Mouse (Mus musculus) hematopoietic multipotent progenitor cell, adult 10-12 weeks (in vitro differentiated cells): ENCODE results near the gene Syn1. TPM values are rescaled to one million over a fixed set of nuclear protein-coding genes. Genes with fewer than 3 reads are reported as not detected.

Experiments used
- polyA plus RNA-seq: library from polyadenylated mRNA; stranded (reverse); fragments of >175 nt; gene quantifications from 2 replicates; pipeline ENCODE4 v1.2.3, GENCODE M21; 2012; ENCODE audit warnings: low replicate concordance

Gene Syn1
- polyA plus RNA-seq: 2.3 and 7.1 TPM in 2 replicates

GRCm38 (mm10) chrX:20920844-20921364 is at the start of gene Syn1:
Syn1 (minus strand) TSS chrX:20921004.

DNA sequence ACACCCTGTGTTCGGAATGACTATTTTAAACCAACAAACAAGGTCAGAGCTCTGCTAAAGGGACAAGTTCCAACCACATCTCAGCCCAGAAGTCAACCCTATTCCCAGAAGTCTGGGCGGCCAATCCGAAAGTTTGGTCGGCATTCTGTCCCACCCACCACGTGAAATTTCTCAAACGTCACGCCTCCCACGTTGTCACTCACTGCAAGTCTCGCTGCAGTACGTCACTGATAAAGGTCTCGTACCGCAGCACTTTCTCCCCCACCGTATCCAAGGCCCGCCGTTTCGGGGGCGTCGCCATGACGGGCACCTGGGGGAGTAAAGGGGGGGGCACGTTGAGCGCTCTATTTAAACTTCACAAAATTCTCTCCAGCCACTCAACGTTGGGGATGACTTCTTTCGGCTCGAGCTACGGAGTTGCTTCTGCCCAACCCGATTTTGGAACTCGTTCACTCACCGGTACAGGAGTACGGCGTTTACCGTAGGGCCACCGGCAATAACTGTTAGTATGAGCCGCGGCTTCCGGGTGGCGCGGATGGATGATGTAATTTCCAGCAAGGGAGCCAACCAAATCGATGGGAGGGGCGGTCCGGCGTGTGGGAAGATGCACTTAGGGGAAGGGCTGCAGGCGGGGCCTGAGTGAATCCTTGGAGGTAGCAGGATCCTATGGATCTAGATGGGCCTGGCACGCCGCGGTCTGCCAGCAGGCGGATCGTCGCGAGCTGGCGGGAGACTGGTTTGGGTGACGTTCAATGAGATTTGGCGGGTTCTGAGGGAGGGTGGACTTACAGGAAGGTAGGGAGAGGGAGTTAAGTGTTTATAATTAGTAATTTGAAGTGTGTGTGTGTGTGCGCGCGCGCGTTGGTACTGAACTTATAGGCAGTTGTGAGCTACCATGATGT is 40.9 kb upstream of the Syn1 start, which contains the start of gene Uxt:
Gene Uxt, minus strand, starts transcription at position 541 of the 902 bp plus-strand sequence.

GRCm38 (mm10) chrX:20950191-20950880 is 29.5 kb upstream of the Syn1 start, which contains the start of gene Elk1:
Elk1 (minus strand) TSS chrX:20950608.

DNA sequence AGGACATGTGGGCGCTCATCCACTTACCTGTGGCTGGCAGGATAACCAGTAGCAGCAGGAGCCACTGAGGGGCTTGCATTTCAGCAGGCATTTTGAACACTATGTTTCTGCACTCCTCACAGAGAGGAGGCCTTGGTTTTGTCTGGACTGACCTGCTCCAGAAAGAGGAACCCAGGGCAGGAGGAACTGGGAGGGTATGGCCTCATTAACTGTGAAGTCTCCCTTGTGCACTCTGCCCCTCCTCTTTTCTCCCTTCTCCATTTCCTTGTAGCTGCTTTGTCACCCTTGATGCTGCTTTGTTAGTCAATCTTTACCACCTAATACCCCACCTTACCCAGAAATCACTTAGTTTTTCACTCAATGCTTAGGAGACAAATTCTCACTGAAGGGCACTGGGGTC is 10.6 kb upstream of the Syn1 start, which contains the start of gene Cfp:
Gene Cfp, minus strand, starts transcription at position 192 of the 400 bp plus-strand sequence.

DNA sequence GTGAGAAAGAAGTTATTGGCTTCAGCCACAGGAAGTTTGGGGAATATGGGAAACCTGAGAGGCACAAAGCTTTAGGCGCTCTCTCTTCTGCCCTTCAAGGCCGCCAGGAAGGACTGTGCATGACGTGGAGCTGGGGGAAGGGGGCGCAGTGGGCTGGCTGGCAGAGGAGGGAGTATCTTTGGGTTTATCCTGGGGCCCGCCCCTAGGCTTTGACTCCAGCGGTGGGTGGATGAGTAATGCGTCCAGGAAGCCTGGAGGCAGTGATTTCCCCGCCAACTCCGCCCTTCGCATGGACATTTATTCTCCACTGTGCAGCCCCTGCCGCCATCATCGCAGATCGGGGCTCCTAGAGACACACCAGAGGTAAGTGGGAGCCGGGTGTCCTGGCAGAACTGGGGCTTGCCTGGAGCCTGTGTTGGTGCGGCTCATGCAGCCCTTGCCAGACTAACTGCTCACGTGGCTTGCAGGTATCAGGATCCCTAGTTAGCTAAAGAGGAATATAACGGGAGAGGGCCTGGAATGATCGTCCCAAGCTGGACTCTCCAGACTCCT is 50.8 kb downstream of the Syn1 start, which contains the start of gene Timp1:
Gene Timp1, plus strand, starts transcription at position 205 of the 552 bp plus-strand sequence.

Other genes with a start within 250 kb of the Syn1 start
- 52.2 and 112 TPM in 2 replicates for gene Cdk16, start 233.1 kb downstream of the Syn1 start, polyA plus RNA-seq
- gene Usp11, start 217.1 kb downstream of the Syn1 start, polyA plus RNA-seq: 8.1 and 8.3 TPM in 2 replicates
- gene Araf, start 123.2 kb downstream of the Syn1 start, polyA plus RNA-seq: 26.3 and 119 TPM in 2 replicates
- 0.55 TPM in 1 of 2 replicates, not detected in the other for gene Timp1, start 50.8 kb downstream of the Syn1 start, polyA plus RNA-seq
- 359 and 470 TPM in 2 replicates for gene Cfp, start 10.6 kb upstream of the Syn1 start, polyA plus RNA-seq
- gene Elk1, start 29.6 kb upstream of the Syn1 start, polyA plus RNA-seq: 18.3 and 18.9 TPM in 2 replicates
- 5.5 and 19.3 TPM in 2 replicates for gene Uxt, start 41.0 kb upstream of the Syn1 start, polyA plus RNA-seq
- 0.07 and 0.99 TPM in 2 replicates for gene Zfp182, start 141.3 kb upstream of the Syn1 start, polyA plus RNA-seq
- not detected in 2 replicates for gene Spaca5, start 147.4 kb upstream of the Syn1 start, polyA plus RNA-seq
- 0.04 TPM in 1 of 2 replicates, not detected in the other for gene Zfp300, start 168.5 kb upstream of the Syn1 start, polyA plus RNA-seq
- not detected in 2 replicates for gene Ssxa1, start 194.8 kb upstream of the Syn1 start, polyA plus RNA-seq